Mouse (Mus musculus) 3T3-L1 (cell line): Measurements from ENCODE around the gene Hspa1l.
"Not testable (repeated sequence)": the region's sequence is repeated elsewhere in the genome, so short reads cannot be mapped to it uniquely, and the experiment has no call there.

Experiments used
- DNase-seq: peaks from one replicate; pipeline ENCODE4 v3.0.0-alpha.2; 2015; ENCODE audit warnings: low read depth, low spot score

The Hspa1l gene

GRCm38 (mm10) chr17:34950514-34951455, 21.7 kb upstream of the Hspa1l start:
- DNase-seq, result peak; percentile 62

GRCm38 (mm10) chr17:34951636-34952377, 20.7 kb upstream of the Hspa1l start:
- no peak for DNase-seq

GRCm38 (mm10) chr17:34952378-34953040, 20.0 kb upstream of the Hspa1l start:
- DNase-seq, result peak; percentile 87

DNA sequence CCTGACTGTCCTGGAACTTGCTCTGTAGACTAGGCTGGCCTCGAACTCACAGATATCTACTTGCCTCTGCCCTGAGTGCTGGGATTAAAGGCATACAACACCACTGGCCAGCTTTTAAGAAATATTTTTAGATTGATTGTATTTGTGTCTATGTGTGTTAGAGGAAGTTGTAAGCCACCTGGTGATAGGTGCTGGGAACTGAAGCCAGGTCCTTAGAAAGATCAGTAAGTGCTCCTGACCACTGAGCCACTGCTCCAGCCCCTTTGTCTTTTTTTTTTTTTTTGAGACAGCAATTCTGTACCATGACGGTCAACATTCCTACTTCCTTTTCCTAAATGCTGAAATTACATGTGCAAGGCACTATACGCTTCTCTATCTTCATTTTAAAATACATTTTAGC, 19.2 kb upstream of the Hspa1l start:
- DNase-seq, result no peak

DNA sequence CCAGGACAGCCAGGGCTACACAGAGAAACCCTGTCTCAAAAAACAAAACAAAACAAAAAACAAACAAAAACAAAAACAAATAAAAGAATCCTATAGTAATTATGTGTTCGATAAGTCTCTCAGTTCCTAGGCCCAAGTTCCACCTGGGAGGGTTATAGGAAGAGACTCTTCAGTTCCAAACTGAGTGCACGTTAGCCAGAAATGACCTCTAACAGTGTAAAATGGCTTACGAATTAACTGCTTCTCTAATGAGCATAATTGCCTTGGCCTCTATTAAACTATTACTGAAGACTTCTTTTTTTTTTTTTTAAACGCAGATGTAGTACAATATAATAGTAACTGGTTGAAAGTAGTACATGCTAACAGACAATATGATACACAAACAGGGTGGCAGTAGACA, 18.6 kb upstream of the Hspa1l start:
- DNase-seq, result no peak

- no peak for DNase-seq
Measured at GRCm38 (mm10) chr17:34954831-34955230, 17.7 kb upstream of the Hspa1l start.

DNA sequence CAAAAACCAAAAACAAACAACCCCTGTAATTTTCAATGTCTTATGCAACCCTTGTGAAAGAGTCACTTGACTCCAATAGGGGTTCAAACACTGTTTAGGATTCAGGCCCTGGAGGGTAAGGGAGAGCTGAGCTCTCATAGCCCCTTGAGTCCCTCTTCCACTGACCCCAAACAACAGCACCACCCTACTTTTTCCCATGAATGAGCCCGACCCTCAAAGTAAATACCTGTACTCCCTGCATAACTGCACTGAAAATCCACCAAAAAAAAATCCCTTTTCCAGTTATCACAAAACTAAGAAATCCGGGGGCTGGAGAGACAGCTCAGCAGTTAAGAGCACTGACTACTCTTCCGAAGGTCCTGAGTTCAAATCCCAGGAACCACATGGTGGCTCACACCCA, 16.6 kb upstream of the Hspa1l start:
- DNase-seq, result no peak

GRCm38 (mm10) chr17:34956340-34956739, 16.2 kb upstream of the Hspa1l start:
- peak; percentile 69 for DNase-seq

DNA sequence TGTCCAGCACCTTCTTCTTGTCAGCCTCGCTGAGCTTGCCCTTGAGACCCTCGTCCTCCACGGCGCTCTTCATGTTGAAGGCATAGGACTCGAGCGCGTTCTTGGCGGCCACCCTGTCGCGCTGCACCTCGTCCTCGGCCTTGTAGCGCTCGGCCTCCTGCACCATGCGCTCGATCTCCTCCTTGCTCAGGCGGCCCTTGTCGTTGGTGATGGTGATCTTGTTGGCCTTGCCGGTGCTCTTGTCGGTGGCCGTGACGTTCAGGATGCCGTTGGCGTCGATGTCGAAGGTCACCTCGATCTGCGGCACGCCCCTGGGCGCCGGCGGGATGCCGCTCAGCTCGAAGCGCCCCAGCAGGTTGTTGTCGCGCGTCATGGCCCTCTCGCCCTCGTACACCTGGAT, 15.2 kb upstream of the Hspa1l start:
- not testable (repeated sequence) for DNase-seq

DNA sequence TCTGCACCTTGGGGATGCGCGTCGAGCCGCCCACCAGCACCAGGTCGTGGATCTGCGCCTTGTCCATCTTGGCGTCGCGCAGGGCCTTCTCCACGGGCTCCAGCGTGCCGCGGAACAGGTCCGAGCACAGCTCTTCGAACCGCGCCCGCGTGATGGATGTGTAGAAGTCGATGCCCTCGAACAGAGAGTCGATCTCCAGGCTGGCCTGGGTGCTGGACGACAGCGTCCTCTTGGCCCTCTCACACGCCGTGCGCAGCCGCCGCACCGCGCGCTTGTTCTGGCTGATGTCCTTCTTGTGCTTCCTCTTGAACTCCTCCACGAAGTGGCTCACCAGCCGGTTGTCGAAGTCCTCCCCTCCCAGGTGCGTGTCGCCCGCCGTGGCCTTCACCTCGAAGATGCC, 14.5 kb upstream of the Hspa1l start:
- not testable (repeated sequence) for DNase-seq

GRCm38 (mm10) chr17:34958734-34959129, 13.8 kb upstream of the Hspa1l start:
- not testable (repeated sequence) for DNase-seq

- DNase-seq, result peak; percentile 92
Measured at GRCm38 (mm10) chr17:34959130-34959778, 13.2 kb upstream of the Hspa1l start, which contains the start of gene Hspa1b. Hspa1b (minus strand) TSS chr17:34959238.

DNA sequence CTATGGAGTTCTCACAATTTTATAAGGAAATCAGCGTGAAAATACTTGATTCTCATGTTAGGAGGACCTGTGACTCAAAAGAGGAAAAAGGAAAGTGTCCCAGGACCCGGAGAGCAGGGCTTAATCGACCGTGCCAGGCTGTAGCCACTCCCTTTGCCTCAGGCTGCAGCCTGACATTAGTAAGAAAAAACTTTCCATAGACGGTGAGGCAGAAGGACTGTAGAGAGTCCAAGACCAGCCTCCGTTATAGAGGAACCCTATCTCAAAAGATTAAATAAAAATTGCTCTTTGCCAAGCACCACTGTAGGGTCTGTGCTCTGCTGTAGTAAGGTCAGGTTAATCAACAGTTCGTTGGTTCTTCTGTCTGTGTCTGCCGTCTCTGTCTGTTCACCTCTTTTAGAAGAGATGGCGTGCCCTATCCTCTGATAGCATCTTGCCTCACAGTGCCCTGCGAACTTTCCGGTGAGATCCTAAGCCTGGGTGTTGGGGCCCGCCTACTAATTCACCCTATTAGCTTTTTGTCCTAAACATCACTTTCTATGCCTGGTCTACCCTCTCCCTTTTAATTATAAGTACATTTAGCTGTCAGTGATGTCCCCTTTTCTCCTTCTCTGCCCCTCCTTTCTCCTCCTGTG, 12.5 kb upstream of the Hspa1l start:
- DNase-seq, result peak; percentile 92

DNA sequence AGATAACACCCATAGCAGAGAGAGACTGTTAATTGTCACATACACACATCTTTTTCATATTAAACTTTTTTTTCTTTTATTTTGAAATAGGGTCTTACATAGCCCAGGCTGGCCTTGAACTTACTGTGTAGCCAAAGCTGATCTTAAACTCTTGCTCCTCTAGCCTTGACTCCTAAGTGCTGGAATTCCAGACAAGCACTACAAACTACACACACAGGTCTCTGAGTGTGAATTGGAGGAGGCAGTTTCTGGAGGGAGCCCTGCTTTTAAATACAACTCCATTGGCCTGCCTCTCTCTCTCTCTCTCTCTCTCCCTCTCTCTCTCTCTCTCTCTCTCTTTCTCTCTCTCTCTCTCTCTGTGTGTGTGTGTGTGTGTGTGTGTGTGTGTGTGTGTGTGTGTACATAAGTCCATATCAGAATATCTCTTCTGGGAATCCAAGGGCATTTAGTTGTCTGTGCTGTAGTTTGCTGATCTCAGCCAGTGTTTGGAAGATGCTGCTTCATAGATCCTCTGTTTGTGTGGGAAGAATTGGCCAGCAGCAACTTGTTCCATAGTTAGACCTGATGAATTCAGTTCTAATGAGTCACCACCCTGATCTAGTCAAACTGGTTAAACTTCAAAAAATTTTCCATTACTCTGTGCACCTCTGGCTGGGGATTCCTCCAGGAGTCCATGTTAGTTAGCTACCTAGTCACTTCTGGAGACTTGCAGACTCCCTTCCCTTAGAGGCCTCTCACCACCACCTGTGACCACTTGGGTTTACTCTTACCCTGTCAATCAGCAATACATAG, 11.6 kb upstream of the Hspa1l start:
- peak; percentile 88 for DNase-seq

DNA sequence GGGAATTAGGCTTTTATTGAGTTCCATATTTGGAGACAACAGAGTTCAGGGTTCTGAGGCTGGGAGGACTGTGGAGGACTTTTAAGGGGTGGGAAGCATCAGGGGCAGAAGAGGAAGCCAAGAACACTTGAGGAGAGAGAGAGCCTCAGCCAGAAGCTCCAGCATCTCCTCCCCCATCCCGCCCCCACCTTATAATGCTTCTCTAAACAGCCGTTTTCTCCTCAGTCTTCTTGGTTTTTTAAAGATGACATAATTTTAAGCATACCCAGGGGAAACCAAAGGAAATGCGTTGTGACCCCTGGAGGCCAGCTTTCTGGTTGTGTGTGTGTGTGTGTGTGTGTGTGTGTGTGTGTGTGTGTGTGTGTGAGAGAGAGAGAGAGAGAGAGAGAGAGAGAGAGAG, 10.4 kb upstream of the Hspa1l start:
- DNase-seq, result peak; percentile 41

- DNase-seq, result no peak
Measured at GRCm38 (mm10) chr17:34962841-34963240, 9.7 kb upstream of the Hspa1l start.

DNA sequence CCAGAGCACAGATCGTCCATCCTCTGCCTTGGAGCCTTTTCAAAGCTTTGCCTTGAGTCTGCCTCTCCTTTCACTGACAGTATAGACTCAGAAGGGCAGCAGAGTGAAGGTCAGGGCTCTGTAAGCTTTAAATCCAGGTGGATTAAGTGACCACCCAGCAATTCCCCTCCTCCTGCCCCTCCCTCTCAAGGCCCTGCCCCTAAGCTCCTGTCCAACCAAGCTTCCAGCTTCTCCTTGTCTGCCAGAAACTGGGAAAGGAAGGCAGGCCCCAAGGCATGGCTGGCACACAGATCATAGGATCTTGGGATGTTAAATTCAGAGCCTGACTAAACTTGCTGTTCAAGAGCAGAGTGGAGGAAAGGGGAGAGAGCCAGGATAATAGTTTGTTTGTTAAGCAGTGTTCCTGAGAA, 7.9 kb upstream of the Hspa1l start:
- peak; percentile 74 for DNase-seq

- peak; percentile 75 for DNase-seq
Measured at GRCm38 (mm10) chr17:34965627-34966026, 6.9 kb upstream of the Hspa1l start.

DNA sequence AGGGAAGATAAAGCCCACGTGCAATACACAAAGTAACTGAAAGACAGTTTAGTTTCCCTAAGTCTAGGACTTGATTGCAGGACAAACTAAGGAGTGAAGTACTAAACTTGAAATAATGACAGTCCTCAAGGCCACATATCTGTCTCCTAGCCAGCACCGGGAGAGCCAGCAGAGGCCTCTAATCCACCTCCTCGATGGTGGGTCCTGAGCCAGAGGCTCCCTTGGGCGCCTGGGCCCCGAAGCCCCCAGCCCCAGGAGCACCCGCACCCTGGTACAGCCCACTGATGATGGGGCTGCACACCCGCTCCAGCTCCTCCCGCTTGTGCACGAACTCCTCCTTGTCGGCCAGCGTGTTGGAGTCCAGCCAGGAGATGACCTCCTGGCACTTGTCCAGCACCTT, 2.7 kb upstream of the Hspa1l start, which contains the start of gene Gm20481:
TSS of gene Gm20481 (plus strand) at position 91 of the 400 bp plus-strand sequence.
- not testable (repeated sequence) for DNase-seq

DNA sequence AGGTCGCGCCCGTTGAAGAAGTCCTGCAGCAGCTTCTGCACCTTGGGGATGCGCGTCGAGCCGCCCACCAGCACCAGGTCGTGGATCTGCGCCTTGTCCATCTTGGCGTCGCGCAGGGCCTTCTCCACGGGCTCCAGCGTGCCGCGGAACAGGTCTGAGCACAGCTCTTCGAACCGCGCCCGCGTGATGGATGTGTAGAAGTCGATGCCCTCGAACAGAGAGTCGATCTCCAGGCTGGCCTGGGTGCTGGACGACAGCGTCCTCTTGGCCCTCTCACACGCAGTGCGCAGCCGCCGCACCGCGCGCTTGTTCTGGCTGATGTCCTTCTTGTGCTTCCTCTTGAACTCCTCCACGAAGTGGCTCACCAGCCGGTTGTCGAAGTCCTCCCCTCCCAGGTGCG, 1.7 kb upstream of the Hspa1l start:
- DNase-seq, result not testable (repeated sequence)
